Mouse (Mus musculus) adrenal gland, adult (tissue): ENCODE data around the gene Phkg1.

Experiments used
- DNase-seq, 2 experiments: peaks; one replicate each; pipeline ENCODE4 v3.0.0; 2022 to 2023; ENCODE audit warnings: low spot score in 1 of 2; ENCODE audit not compliant: inconsistent age in 2 of 2

The Phkg1 gene

GRCm38 (mm10) chr5:129908242-129908965, 10.1 kb upstream of the Phkg1 start, which contains the start of gene Nupr1l:
Nupr1l (plus strand) TSS chr5:129908540.
- DNase-seq = peak; percentile 92 to 96

- no peak for DNase-seq
Observed at GRCm38 (mm10) chr5:129907775-129908174, 9.4 kb upstream of the Phkg1 start.

DNA sequence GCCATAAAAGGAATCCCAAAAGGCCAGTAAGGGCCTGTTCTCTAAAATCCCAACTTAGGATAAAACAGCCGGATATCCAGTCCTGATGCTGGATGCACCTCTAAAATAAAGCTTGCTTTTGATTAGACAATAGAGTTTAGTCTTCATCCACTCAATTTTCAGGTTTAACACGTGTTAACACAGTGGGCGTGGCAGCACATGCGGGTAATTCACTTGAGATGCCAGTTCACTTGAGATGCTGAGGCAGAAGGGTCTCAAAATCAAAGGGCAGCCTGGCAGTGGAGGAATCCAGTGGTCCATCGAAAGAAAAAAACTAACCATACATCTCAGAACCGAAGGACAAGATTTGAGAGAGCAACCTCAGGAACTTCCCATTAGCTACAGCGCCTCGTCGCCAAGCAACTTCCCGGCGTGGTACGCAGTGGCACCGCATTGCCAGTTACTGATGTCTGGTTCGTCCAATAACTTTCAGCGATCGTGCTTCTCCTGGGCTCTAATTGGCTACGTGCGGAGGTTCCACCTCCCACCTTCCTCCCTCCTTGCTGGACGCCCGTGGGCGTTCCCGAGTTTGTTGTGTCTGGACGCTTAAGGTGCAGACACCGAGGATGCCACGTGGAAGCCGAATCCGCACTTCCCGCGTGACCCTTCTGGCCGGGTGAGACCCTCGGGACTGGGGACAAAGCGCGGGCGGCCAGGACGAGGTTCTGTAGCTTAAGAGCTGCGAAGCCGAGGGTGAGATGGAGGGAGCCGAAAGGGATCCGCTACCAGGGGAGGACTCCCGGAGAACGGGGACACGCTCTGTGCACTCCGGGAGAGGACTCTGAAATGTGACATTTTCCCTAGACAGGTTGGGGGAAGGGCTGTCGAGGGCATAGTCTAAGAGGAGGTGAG, 2.9 kb downstream of the Phkg1 start, which contains the start of gene Zbed5:
Zbed5 (plus strand) TSS at position 526 of the 891 bp plus-strand sequence.
- peak; percentile 89 to 96 for DNase-seq

DNA sequence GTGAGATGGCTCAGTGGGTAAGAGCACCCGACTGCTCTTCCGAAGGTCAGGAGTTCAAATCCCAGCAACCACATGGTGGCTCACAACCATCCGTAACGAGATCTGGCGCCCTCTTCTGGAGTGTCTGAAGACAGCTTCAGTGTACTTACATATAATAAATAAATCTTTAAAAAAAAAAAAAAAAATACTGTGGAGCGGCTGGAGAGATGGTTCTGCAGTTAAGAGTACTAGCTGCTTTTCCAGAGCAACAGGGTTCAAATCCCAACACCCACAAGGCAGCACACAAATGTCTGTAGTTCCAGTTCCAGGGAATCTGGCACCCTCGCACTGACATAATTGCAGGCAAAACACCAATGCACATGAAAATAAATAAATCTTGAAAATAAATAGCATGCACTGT, 8.0 kb downstream of the Phkg1 start:
- peak in 1 of 2 experiments; percentile 16 for DNase-seq

DNA sequence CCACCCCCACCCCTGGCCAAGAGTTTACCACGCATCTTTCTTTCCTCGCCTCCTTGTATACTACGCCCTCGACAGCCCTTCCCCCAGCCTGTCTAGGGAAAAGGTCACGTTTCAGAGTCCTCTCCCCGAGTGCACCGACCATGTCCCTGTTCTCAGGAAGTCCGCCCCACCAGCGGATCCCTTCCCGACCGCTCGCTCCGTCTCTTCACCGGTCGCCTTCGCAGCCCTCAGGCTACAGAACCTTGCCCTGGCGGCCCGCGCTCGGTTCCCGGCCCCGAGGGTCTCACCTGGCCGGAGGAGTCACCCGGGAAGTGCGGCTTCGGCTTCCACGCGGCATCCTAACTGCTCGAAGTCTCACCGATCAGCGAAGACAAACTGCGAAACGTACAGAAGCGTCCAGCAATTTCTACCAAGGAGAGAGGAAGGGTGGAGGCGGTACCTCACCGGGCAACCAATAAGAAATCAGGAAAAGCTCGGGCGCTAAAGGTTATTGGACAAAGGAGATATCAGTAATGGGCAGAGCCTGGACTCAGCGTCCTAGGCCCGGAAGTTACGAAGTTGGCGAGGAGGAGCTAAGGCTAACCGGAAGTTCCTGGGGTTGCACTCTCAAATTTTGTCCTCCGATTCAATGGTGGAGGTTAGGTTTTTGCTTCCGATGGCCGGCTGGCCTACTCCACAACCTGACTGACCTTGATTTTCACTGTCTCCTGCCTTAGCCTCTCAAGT, 11.3 kb downstream of the Phkg1 start, which contains the start of gene Chchd2:
Chchd2 (minus strand) TSS at position 560 of the 726 bp plus-strand sequence.
- peak; percentile 95 to 99 for DNase-seq

DNA sequence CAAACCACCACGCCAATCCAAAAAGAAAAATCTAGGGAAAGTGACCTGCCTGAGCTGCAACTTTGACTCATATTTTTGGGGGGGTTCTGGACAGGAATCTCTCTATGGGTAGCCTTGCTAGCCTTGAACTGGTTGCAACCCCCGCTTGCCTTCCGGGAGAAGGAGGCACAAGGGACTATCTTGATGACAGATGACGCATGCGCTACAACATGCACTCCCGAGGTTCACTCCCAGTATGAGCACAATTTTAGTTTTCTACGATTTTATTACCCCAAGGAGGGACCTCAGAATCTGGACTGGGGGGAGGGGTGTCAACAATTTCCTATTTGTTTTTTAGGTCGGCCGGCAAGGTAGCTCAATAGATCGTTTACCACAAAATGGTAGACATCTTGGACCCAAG, 12.1 kb downstream of the Phkg1 start:
- DNase-seq = peak; percentile 71 to 87

- DNase-seq = peak in 1 of 2 experiments; percentile 44
Observed at GRCm38 (mm10) chr5:129879888-129880287, 18.5 kb downstream of the Phkg1 start.

GRCm38 (mm10) chr5:129878946-129879345, 19.4 kb downstream of the Phkg1 start:
- peak; percentile 88 to 95 for DNase-seq

DNA sequence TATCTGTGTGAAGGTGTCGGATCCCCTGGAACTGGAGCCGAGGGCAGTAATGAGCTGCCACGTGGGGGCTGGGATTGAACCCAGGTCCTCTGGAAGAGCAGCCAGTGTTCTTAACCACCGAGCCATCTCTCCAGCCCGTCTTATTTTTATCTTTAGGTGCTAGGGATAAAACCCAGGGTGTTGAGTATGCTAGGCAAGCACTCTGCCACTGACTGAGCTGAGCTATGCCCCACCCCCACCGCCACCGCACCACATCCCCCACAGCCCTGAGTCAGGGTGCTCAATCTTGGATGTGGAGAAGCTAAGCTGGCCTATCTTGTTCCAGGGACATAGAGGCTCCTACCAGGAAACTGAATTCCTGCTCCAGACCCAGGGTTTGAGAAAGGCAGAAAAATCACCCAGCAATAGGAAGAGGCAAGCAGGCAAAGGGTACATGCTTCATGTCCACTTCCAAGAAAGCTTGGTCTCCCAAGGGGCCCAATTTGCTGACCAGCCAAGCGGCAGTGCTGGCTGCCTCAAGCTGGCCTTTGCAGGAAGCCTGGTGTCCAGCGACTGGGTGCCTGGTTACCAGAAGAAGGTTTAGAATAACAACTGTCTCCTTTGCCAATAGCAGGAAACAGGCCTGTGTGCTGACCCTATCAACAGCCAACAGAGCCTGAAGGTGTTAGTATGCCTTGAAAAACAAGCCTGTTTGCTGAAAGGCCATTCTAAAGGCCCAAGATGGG, 20.5 kb downstream of the Phkg1 start:
- DNase-seq = peak in 1 of 2 experiments; percentile 57

DNA sequence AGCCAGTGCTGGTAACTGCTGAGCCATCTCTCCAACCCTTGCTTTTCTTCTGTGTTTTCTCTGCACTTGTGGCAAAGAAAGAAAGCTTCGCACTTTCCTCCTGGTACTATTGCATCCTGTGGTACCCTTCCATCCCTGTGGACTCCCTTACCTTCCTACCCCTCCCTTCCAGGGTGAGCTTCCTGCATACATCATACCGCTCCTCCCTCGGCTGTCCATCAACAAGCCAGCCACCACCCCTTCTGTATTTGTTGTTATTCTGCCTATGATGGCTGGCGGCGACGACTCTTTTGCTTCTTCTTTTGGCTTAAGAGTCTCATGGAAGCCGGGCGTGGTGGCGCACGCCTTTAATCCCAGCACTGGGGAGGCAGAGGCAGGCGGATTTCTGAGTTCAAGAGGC, 23.3 kb downstream of the Phkg1 start:
- no peak for DNase-seq

DNA sequence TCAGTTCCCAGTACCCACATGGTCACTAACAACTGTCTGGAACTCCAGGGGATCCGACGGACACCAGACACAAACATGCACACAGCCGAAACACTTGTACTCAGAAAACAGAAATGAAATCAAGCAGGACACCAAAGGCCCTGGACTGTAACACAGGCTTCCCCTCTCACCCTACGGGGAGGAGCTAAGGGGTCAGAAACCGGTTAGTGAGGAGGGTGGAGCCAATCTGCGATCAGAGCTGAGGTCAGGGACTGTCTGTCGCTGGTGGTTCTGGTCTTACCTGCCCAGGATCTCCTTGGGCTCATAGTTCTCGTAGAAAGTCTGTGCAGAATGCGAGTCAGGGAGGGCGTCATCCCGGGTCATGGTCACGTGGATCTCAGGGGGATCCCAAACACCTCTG, 24.4 kb downstream of the Phkg1 start:
- DNase-seq = no peak

- no peak for DNase-seq
Observed at GRCm38 (mm10) chr5:129871238-129871637, 27.1 kb downstream of the Phkg1 start.

GRCm38 (mm10) chr5:129869238-129869995, 28.9 kb downstream of the Phkg1 start:
- DNase-seq = no peak

DNA sequence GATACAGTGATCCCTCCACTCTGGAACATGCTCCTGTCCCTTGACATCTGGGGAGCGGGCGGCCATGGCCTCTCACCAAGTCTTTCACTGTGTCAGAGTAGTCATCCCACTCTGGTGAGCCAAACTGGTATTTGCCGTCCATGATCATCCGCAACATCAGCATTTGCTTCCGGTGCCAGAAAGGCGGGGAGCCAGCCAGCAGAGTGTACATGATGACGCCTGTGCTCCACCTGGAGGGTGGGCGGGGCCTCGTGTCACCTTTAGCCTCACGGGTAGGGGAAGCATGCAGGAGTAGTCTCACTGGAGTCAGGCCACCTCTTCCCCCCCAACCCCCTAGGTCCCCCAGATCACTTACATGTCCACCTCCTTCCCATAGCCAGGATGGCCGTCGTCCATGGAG, 32.5 kb downstream of the Phkg1 start:
- no peak for DNase-seq

DNA sequence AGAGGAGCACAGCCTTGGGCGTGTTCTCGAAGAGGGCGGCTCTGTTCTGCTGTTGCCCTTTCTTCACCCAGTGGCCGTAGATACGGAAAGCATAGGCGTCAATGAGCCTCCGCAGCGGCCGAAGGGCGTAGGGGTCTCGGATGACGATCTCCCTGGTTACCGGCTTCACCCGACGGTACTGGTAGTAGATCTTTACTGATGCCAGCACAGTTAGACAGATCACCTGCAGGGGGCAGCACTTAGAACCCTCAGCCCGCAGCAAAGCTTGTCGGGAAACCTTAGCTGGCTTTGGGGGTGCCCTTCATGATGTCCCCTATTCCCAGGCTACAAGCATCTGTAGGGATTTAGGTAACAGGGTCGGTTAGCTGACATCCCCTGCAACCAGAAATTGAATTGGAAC, 33.9 kb downstream of the Phkg1 start:
- DNase-seq = peak; percentile 54 to 83

DNA sequence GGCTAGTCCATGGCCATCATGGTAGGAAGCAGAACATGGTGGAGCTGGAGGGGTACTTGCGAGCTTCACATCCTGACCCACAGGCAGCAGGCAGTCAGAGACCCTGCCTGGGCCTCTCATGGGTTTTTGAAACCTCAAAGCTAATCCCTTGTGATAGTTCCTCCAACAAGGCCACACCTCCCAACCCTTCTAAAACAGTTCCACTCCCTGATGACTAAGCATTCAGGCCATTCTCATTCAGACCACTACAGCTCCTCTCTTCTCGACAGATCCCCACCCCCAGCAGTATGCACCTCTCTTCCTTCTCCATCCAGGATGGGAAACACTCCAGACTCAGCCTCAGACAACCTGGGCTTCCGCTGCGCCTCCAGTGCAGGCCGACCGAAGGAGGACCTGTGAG, 36.0 kb downstream of the Phkg1 start:
- DNase-seq = no peak

- DNase-seq = no peak
Observed at GRCm38 (mm10) chr5:129856414-129856813, 41.9 kb downstream of the Phkg1 start.

DNA sequence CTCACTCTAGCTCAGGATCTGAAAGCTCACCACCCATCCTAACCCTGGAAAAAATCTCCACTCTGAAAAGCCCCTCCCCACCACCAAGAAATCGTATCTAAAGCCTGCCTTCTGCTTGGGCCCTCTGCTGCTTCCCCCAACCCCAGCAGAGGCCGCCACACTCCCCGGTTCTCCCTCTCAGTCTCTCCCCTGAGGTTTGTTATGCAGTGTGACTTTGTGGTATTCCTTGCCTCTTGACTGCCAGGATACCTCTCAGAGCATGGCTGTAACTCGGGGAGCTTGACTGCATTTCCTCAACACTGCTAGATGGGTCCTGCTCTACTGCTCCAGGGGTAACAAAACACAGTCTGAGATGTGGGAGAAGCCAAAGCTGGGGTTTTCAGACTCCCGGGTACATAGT, 43.2 kb downstream of the Phkg1 start:
- no peak for DNase-seq

- DNase-seq = no peak
Observed at GRCm38 (mm10) chr5:129847558-129847820, 50.9 kb downstream of the Phkg1 start.
